Mouse (Mus musculus): ENCODE measurements around the gene Hmgcl. TPM values are rescaled to one million over a fixed set of nuclear protein-coding genes. Genes with fewer than 3 reads are reported as not detected.
"Not testable (repeated sequence)": the region's sequence is repeated elsewhere in the genome, so short reads cannot be mapped to it uniquely, and the experiment has no call there.

Gene Hmgcl
- total RNA-seq, 2 experiments from 2014 or later, result 52.2 to 59.8 TPM

- DNase-seq, result no peak
These were observed 17.9 kb upstream of the Hmgcl start for GRCm38 (mm10) chr4:135928376-135928775.

- DNase-seq, result no peak
These were observed 16.8 kb upstream of the Hmgcl start for GRCm38 (mm10) chr4:135929405-135929804.

GRCm38 (mm10) chr4:135929828-135930227, 16.4 kb upstream of the Hmgcl start:
- DNase-seq, result no peak

- DNase-seq, result no peak
These were observed 16.0 kb upstream of the Hmgcl start for GRCm38 (mm10) chr4:135930239-135930638.

- DNase-seq, result no peak
These were observed 14.4 kb upstream of the Hmgcl start for GRCm38 (mm10) chr4:135931832-135932231.

GRCm38 (mm10) chr4:135934708-135935500, 11.3 kb upstream of the Hmgcl start:
- no peak for DNase-seq

GRCm38 (mm10) chr4:135935502-135935901, 10.7 kb upstream of the Hmgcl start:
- DNase-seq, result peak; percentile 56

GRCm38 (mm10) chr4:135938858-135939257, 7.4 kb upstream of the Hmgcl start:
- no peak for DNase-seq

- not testable (repeated sequence) for DNase-seq
These were observed 5.2 kb upstream of the Hmgcl start for GRCm38 (mm10) chr4:135941026-135941425.

- no peak for DNase-seq
These were observed 4.1 kb upstream of the Hmgcl start for GRCm38 (mm10) chr4:135942193-135942592.

GRCm38 (mm10) chr4:135943389-135943788, 2.9 kb upstream of the Hmgcl start:
- DNase-seq, result no peak

GRCm38 (mm10) chr4:135945706-135946105, 542 bp upstream of the Hmgcl start:
- DNase-seq, result no peak

- DNase-seq, result no peak
These were observed 532 bp downstream of the Hmgcl start for GRCm38 (mm10) chr4:135946659-135947301.

GRCm38 (mm10) chr4:135948142-135948541, 1.9 kb downstream of the Hmgcl start:
- DNase-seq, result no peak

- DNase-seq, result no peak
These were observed 3.2 kb downstream of the Hmgcl start for GRCm38 (mm10) chr4:135949475-135949874.

GRCm38 (mm10) chr4:135949911-135950310, 3.7 kb downstream of the Hmgcl start:
- DNase-seq, result no peak

GRCm38 (mm10) chr4:135950365-135950764, 4.1 kb downstream of the Hmgcl start:
- no peak for DNase-seq

GRCm38 (mm10) chr4:135951505-135951904, 5.3 kb downstream of the Hmgcl start:
- DNase-seq, result no peak

GRCm38 (mm10) chr4:135953179-135953578, 6.9 kb downstream of the Hmgcl start:
- no peak for DNase-seq

- peak; percentile 86 for DNase-seq
These were observed 8.0 kb downstream of the Hmgcl start for GRCm38 (mm10) chr4:135954241-135954640.

- no peak for DNase-seq
These were observed 9.6 kb downstream of the Hmgcl start for GRCm38 (mm10) chr4:135955886-135956285.

- DNase-seq, result no peak
These were observed 12.1 kb downstream of the Hmgcl start for GRCm38 (mm10) chr4:135958354-135958753.

GRCm38 (mm10) chr4:135960717-135961116, 14.5 kb downstream of the Hmgcl start:
- peak; percentile 88 for DNase-seq

- DNase-seq, result no peak
These were observed 15.5 kb downstream of the Hmgcl start for GRCm38 (mm10) chr4:135961709-135962108.
